Comparison of ENCODE assay signal across 8 mouse cellular contexts in genomic region chr2:180710276-180711155, GRCm38 (mm10). TPM values are rescaled to one million over a fixed set of nuclear protein-coding genes. Genes with fewer than 3 reads are reported as not detected.
A peak's percentile ranks its signal among the peaks of the same experiment; 100 is the strongest.
DNase-seq lines count a peak whose midpoint lies in the region; ATAC-seq and TF ChIP-seq lines count a peak whose summit lies in the region.

No protein-coding gene starts in this region.

- peak overlapping the region; percentile 54 for H3K4me2 ChIP-seq in lung, embryonic 15.5 days

- peaks cover 11% of the 10 kb centered on the region for H3K36me3 ChIP-seq in lung, embryonic 15.5 days
- peaks cover 45% of the 10 kb centered on the region for H3K36me3 ChIP-seq in hindbrain, embryonic 10.5 days
- peaks cover 40% of the 10 kb centered on the region for H3K36me3 ChIP-seq in megakaryocyte, embryonic 14.5 days (replicated peaks; ENCODE audit: low read length)

- peak; percentile 62 for ATAC-seq in lung, embryonic 15.5 days (ENCODE audit: borderline replicate concordance, extremely low read depth, low FRiP score, low TSS enrichment)

- TF ChIP-seq CTCF in bone marrow, adult 2 months (IDR thresholded peaks at IDR 0.05; ENCODE audit: control insufficient read depth, insufficient read depth, low read length) = no peak

- H3K27ac ChIP-seq in lung, embryonic 15.5 days = peak overlapping the region; percentile 82
- peak overlapping the region; percentile 95 for H3K27ac ChIP-seq in bone marrow, adult 2 months (ENCODE audit: control insufficient read depth, insufficient read depth, low read depth, low read length, poor library complexity)
- H3K27ac ChIP-seq in hindbrain, embryonic 10.5 days = peak overlapping the region; percentile 99

- 0 out of 2 replicates have a peak, but pooled peaks have one; percentile 49 for TF ChIP-seq POLR2A in bone marrow, adult 2 months (IDR thresholded peaks at IDR 0.05; ENCODE audit: borderline replicate concordance, control insufficient read depth, low read depth, low read length)

- H3K9me3 ChIP-seq in lung, embryonic 15.5 days = no peaks in the 10 kb centered on the region
- H3K9me3 ChIP-seq in hindbrain, embryonic 10.5 days = no peaks in the 10 kb centered on the region
- H3K9me3 ChIP-seq in megakaryocyte, embryonic 14.5 days = no peaks in the 10 kb centered on the region

- H3K9ac ChIP-seq in lung, embryonic 15.5 days = peak overlapping the region; percentile 100

- peaks cover 22% of the 10 kb centered on the region for H3K4me1 ChIP-seq in lung, embryonic 15.5 days
- peaks cover 4% of the 10 kb centered on the region for H3K4me1 ChIP-seq in bone marrow, adult 2 months (ENCODE audit: control insufficient read depth, insufficient read depth, low read length)
- peaks cover 21% of the 10 kb centered on the region for H3K4me1 ChIP-seq in hindbrain, embryonic 10.5 days (replicated peaks)
- peaks cover 47% of the 10 kb centered on the region for H3K4me1 ChIP-seq in megakaryocyte, embryonic 14.5 days

- DNase-seq in lung, postnatal 10 days = no peak
- no peak for DNase-seq in hindbrain, embryonic 10.5 days (ENCODE audit: low spot score)
- DNase-seq in cerebellum, postnatal 25 days = no peak
- no peak for DNase-seq in left cerebral cortex, postnatal 4 days
- DNase-seq in layer of hippocampus, adult 8-10 months (ENCODE audit: low spot score in 2 of 2) = no peak

- WGBS in lung, embryonic 15.5 days = 4% methylated on average over 62 of the region's 64 CpGs
- 1% methylated on average over 64 of the region's 64 CpGs for WGBS in bone marrow, adult 2 months
- 2% methylated on average over 64 of the region's 64 CpGs for WGBS in hindbrain, embryonic 10.5 days

- peak overlapping the region; percentile 100 for H3K4me3 ChIP-seq in lung, embryonic 15.5 days
- peak overlapping the region; percentile 96 for H3K4me3 ChIP-seq in bone marrow, adult 2 months (replicated peaks; ENCODE audit: control insufficient read depth, low read depth, low read length)
- H3K4me3 ChIP-seq in hindbrain, embryonic 10.5 days = peak overlapping the region; percentile 100
- peak overlapping the region; percentile 97 for H3K4me3 ChIP-seq in megakaryocyte, embryonic 14.5 days (replicated peaks)

- H3K27me3 ChIP-seq in lung, embryonic 15.5 days = no peaks in the 10 kb centered on the region
- H3K27me3 ChIP-seq in hindbrain, embryonic 10.5 days (ENCODE audit: insufficient read depth, poor library complexity, severe bottlenecking) = no peaks in the 10 kb centered on the region
- no peaks in the 10 kb centered on the region for H3K27me3 ChIP-seq in megakaryocyte, embryonic 14.5 days (replicated peaks)

- intact Hi-C loops in left cerebral cortex, postnatal 4 days (cut with DNase I) = no loop called here

RNA-seq across cellular contexts. Expression of gene Gid8, which starts 0.6 kb away (rescaled TPM):
- polyA plus RNA-seq in lung, embryonic 15.5 days (2015; fragmentation: Nextera tagmentation; extraction: Ambion mirVana) = 55.0 and 56.0 TPM in 2 replicates
- 79.0 and 81.5 TPM in 2 replicates for polyA plus RNA-seq in bone marrow, adult 2 months (2011; ENCODE audit: insufficient read depth, insufficient read length, low replicate concordance, missing spikeins)
- polyA plus RNA-seq in hindbrain, embryonic 10.5 days (2016; fragmentation: Nextera tagmentation; extraction: Ambion mirVana) = 50.0 and 50.8 TPM in 2 replicates
- 10.8 TPM in 1 of 2 replicates, not detected in the other for polyA plus RNA-seq in megakaryocyte, embryonic 14.5 days (2012; ENCODE audit: insufficient read depth, low replicate concordance)
- total RNA-seq in left cerebral cortex, postnatal 4 days (2021) = 10 to 100 TPM; 66.3 to 67.5 TPM
- total RNA-seq in layer of hippocampus, adult 8-10 months (2022) = 10 to 100 TPM; 57.7 to 66.1 (median 60.0) TPM

RNA-seq across cellular contexts. Expression of gene Dido1, which starts 0.7 kb away (rescaled TPM):
- polyA plus RNA-seq in lung, embryonic 15.5 days (2015; fragmentation: Nextera tagmentation; extraction: Ambion mirVana) = 29.3 and 31.7 TPM in 2 replicates
- 15.5 and 36.0 TPM in 2 replicates for polyA plus RNA-seq in bone marrow, adult 2 months (2011; ENCODE audit: insufficient read depth, insufficient read length, low replicate concordance, missing spikeins)
- polyA plus RNA-seq in hindbrain, embryonic 10.5 days (2016; fragmentation: Nextera tagmentation; extraction: Ambion mirVana) = 31.9 and 33.3 TPM in 2 replicates
- polyA plus RNA-seq in megakaryocyte, embryonic 14.5 days (2012; ENCODE audit: insufficient read depth, low replicate concordance) = 3.4 and 8.4 TPM in 2 replicates
- 10 to 100 TPM; 60.8 to 61.4 TPM for total RNA-seq in left cerebral cortex, postnatal 4 days (2021)
- 10 to 100 TPM; 55.2 to 63.2 (median 60.2) TPM for total RNA-seq in layer of hippocampus, adult 8-10 months (2022)

RNA-seq across cellular contexts. Expression of gene Slc17a9, which starts 14.5 kb away (rescaled TPM):
- 0.72 and 1.9 TPM in 2 replicates for polyA plus RNA-seq in lung, embryonic 15.5 days (2015; fragmentation: Nextera tagmentation; extraction: Ambion mirVana)
- 19.4 and 35.6 TPM in 2 replicates for polyA plus RNA-seq in bone marrow, adult 2 months (2011; ENCODE audit: insufficient read depth, insufficient read length, low replicate concordance, missing spikeins)
- polyA plus RNA-seq in hindbrain, embryonic 10.5 days (2016; fragmentation: Nextera tagmentation; extraction: Ambion mirVana) = 0.25 and 0.54 TPM in 2 replicates
- 3.5 and 6.1 TPM in 2 replicates for polyA plus RNA-seq in megakaryocyte, embryonic 14.5 days (2012; ENCODE audit: insufficient read depth, low replicate concordance)
- under 1 TPM; 0.44 to 0.50 TPM for total RNA-seq in left cerebral cortex, postnatal 4 days (2021)
- 1 to 10 TPM in 1 of 4 experiments, under 1 TPM in 3; 0.29 to 1.0 (median 0.71) TPM for total RNA-seq in layer of hippocampus, adult 8-10 months (2022)
